Mouse (Mus musculus) thymus, adult 2 months (tissue): Measurements from ENCODE around the gene Tpst1. TPM values are rescaled to one million over a fixed set of nuclear protein-coding genes. Genes with fewer than 3 reads are reported as not detected.

Source experiments
- DNase-seq: peaks from one replicate; pipeline ENCODE4 v3.0.0; 2021
- H3K27ac ChIP-seq: fragments of 200-500 bp; 2 replicates; pipeline ENCODE4 v1.5.1; 2012; ENCODE audit warnings: low read length, control low read depth; ENCODE audit not compliant: control insufficient read depth, insufficient read depth
- H3K27me3 ChIP-seq: fragments of 200-500 bp; 2 replicates; pipeline ENCODE4 v1.6.1; 2012; ENCODE audit warnings: mild to moderate bottlenecking, low read length, moderate library complexity, mixed read lengths; ENCODE audit not compliant: control insufficient read depth, insufficient read depth
- H3K36me3 ChIP-seq: fragments of 200-500 bp; 2 replicates; pipeline ENCODE4 v1.6.1; 2012; ENCODE audit warnings: mild to moderate bottlenecking, low read length, moderate library complexity; ENCODE audit not compliant: control insufficient read depth, insufficient read depth
- H3K4me1 ChIP-seq: fragments of 200-500 bp; replicated peaks from 2 replicates; pipeline ENCODE4 v1.6.1; 2012; ENCODE audit warnings: low read length; ENCODE audit not compliant: control insufficient read depth, insufficient read depth
- H3K4me3 ChIP-seq: fragments of 200-500 bp; 2 replicates; pipeline ENCODE4 v1.5.1; 2012; ENCODE audit warnings: mild to moderate bottlenecking, low read length, control low read depth, moderate library complexity; ENCODE audit not compliant: control insufficient read depth, insufficient read depth
- CTCF ChIP-seq: fragments of 200-500 bp; IDR thresholded peaks from 2 replicates; pipeline ENCODE4 v1.5.1; 2012; ENCODE audit warnings: mild to moderate bottlenecking, control low read depth, low read length, moderate library complexity, borderline replicate concordance; ENCODE audit not compliant: control insufficient read depth, poor library complexity, insufficient read depth; ENCODE audit errors: extremely low read depth
- POLR2A ChIP-seq: fragments of 200-500 bp; IDR thresholded peaks from 2 replicates; pipeline ENCODE4 v1.6.1; 2012; ENCODE audit warnings: mild to moderate bottlenecking, low read length, control low read depth, moderate library complexity; ENCODE audit not compliant: control insufficient read depth, poor library complexity, insufficient read depth; ENCODE audit errors: extremely low read depth
- WGBS: fragments of 180-500 bp; shearing (Covaris S2); methylation state at CpG from one replicate; pipeline ENCODE4 v1.1.7; 2018; 5-methylcytosine and 5-hydroxymethylcytosine counted together
- polyA plus RNA-seq: library from polyadenylated mRNA; depleted of rRNA; stranded (reverse); fragments of >200 nt; gene quantifications from 2 replicates; pipeline ENCODE4 v1.2.3, GENCODE M21; 2012

Tpst1 gene
- polyA plus RNA-seq, 1 experiment: 8.4 TPM

DNA sequence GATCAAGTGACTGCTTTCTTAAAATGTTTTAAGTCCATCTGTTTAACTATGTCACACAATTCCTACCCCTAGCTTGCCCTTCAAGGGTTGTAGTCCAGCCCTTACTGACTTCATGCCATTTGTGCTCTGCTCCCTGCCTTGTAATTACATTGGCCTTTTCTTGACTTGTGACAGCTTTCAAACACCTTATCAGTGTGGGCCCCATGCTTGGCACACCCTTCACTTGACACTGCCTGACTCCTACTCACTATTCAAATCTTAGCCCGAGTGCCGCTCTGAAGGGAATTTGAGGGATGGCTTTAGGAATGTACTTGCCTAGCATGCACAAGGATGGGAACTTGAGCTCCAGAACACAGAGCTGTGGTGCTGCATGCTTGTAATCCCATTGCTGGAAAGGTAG is 24.7 kb downstream of the Tpst1 start:
- DNase-seq: no peak
- H3K27me3 ChIP-seq: no peaks in the 10 kb centered on the region
- H3K4me1 ChIP-seq: no peaks in the 10 kb centered on the region
- WGBS: 96% methylated on average over 2 of the region's 2 CpGs
- H3K27ac ChIP-seq: no peak overlapping the region
- no peak overlapping the region for H3K4me3 ChIP-seq
- no peaks in the 10 kb centered on the region for H3K36me3 ChIP-seq
- TF ChIP-seq POLR2A: no peak
- no peak for TF ChIP-seq CTCF

DNA sequence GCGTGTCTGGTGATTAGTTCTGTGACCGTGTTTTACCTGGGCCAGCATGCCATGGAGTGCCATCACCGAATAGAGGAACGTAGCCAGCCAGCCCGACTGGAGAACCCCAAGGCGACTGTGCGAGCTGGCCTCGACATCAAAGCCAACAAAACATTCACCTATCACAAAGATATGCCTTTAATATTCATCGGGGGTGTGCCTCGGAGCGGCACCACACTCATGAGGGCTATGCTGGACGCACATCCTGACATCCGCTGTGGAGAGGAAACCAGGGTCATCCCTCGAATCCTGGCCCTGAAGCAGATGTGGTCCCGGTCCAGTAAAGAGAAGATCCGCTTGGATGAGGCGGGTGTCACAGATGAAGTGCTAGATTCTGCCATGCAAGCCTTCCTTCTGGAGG is 28.6 kb downstream of the Tpst1 start:
- no peaks in the 10 kb centered on the region for H3K27me3 ChIP-seq
- no peaks in the 10 kb centered on the region for H3K4me1 ChIP-seq
- no peak overlapping the region for H3K27ac ChIP-seq
- H3K36me3 ChIP-seq: no peaks in the 10 kb centered on the region
- TF ChIP-seq POLR2A (no peak), CTCF (no peak)
- no peak for DNase-seq
- no peak overlapping the region for H3K4me3 ChIP-seq
- 98% methylated on average over 17 of the region's 17 CpGs for WGBS

DNA sequence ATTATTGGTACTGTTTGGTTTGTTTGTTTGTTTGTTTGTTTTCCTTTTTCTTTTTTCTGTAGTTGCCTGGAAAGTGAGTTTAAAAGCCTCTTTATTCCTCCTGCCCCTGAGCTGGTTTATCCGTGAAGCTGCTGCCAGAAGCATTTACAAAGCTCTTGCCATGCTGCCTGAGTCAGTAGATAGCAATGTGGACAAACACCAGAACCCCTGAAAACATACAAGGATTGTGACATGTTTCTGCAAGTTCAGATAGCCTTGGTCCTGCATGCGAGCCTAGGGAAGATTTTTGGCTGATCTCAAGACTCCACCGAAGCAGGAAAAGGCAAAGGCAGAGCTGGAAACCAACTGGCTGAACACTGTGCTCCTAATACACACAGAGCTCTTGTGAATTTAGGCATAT is 36.2 kb downstream of the Tpst1 start:
- H3K27me3 ChIP-seq: no peaks in the 10 kb centered on the region
- H3K27ac ChIP-seq: no peak overlapping the region
- no peaks in the 10 kb centered on the region for H3K4me1 ChIP-seq
- H3K4me3 ChIP-seq: no peak overlapping the region
- no peaks in the 10 kb centered on the region for H3K36me3 ChIP-seq
- 90% methylated on average over 3 of the region's 3 CpGs for WGBS
- DNase-seq: no peak
- no peak for TF ChIP-seq POLR2A

DNA sequence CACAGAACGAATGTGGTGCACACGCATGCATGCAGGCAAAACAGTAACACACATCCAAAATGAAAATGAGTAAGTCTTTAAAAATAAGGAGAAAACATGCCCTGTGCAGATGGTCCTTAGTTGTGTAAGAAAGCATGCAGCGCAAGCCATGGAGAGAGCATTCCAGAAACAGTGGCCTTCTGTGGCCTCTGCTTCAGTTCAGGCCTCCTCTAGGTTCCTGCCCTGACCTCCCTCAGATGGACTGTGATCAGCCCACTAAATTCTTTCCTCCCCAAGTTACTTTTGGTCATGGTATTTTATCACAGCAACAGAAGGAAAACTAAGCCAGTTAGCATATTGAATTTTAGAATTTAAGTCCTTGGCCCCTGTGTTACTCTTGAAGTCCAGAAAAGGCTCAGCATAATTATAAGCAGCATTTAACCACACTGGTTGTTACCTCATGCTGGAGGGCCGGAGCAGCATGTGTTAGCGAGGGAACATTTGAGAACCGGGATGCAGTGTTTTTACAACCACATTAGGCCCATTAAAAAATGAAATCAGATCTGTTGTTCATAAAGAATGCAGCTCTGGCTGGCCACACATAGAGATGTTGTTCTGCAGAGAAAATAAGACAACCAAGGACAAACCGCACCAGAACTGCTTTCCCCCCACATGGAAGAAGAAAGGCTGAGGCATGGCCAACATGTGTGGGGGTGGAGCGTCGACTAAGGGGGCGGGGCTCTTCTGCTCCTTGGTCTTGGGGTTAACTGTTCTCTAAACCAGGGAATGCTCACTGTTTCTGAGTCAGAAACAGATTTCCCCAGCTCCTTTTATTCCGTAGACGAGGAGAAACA is 37.7 kb downstream of the Tpst1 start:
- Histone ChIP-seq H3K4me3 (no peak overlapping the region), H3K27me3 (no peaks in the 10 kb centered on the region), H3K36me3 (no peaks in the 10 kb centered on the region), H3K27ac (no peak overlapping the region), H3K4me1 (no peaks in the 10 kb centered on the region)
- 93% methylated on average over 12 of the region's 12 CpGs for WGBS
- TF ChIP-seq CTCF: no peak
- no peak for TF ChIP-seq POLR2A
- no peak for DNase-seq

DNA sequence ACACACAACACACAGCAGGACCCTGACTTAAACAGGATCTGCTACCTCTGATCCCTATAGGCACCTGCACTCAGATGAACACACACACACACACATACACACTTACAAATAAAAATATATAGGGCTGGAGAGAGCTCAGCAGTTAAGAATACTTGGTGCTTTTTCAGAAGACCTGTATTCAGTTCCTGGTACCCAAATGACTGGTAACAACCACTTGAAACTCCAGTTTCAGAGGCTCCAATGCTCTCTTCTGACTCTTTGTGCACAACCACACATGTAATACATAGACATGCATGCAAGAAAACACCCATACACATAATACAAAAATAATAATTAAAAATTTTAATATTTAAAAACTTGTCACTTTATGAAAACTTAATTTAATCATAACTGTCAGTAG is 39.5 kb downstream of the Tpst1 start:
- Histone ChIP-seq H3K36me3 (no peaks in the 10 kb centered on the region), H3K27ac (no peak overlapping the region), H3K4me1 (no peaks in the 10 kb centered on the region), H3K27me3 (no peaks in the 10 kb centered on the region), H3K4me3 (no peak overlapping the region)
- no peak for DNase-seq
- TF ChIP-seq POLR2A (no peak), CTCF (no peak)

DNA sequence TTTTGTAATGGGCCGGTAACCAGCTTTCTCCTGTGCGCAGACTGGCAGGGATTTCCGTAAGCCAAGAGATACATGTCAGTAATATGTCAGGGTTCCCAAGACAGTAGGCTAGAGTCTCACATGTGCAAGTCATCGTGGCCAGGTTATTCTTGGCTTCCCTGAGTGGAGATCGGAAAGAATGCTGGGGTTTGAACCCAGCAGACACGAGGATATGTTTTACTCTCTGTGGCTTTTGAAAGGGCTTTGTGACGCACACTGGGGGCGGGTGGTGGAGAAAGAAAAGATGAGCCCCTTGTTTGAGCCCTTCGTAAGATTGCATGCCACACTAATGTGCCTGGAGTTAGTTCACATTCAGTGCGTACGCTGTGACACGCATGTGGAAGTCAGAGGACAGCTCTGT is 43.0 kb downstream of the Tpst1 start:
- no peak overlapping the region for H3K27ac ChIP-seq
- no peaks in the 10 kb centered on the region for H3K27me3 ChIP-seq
- no peaks in the 10 kb centered on the region for H3K4me1 ChIP-seq
- TF ChIP-seq POLR2A (no peak), CTCF (no peak)
- WGBS: 80% methylated on average over 12 of the region's 12 CpGs
- no peak overlapping the region for H3K4me3 ChIP-seq
- no peak for DNase-seq
- no peaks in the 10 kb centered on the region for H3K36me3 ChIP-seq

DNA sequence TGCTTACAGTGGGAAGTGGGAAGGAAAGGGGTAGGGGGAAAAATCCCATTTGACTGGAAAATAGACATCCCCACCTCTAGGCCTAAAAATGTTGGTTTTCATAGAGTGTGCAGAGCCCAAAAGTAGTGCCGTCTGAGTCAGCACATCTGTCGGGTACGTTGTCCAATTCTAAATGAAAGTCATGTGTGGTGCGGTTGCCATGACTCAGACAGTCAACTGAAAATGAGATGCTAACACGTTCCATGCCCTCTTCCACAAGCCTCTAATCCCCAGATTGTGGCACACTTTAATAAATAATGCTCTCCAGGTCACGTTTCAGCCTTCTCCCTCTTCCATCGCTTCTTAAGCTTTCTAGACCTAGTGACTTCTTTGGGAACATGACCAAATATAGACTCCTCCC is 43.7 kb downstream of the Tpst1 start:
- H3K4me1 ChIP-seq: no peaks in the 10 kb centered on the region
- 94% methylated on average over 7 of the region's 7 CpGs for WGBS
- no peak overlapping the region for H3K4me3 ChIP-seq
- DNase-seq: no peak
- H3K27ac ChIP-seq: no peak overlapping the region
- H3K27me3 ChIP-seq: no peaks in the 10 kb centered on the region
- TF ChIP-seq POLR2A (no peak), CTCF (no peak)
- H3K36me3 ChIP-seq: no peaks in the 10 kb centered on the region
